Mouse (Mus musculus): ENCODE measurements around the gene Pnpla1. TPM values are rescaled to one million over a fixed set of nuclear protein-coding genes. Genes with fewer than 3 reads are reported as not detected.

Gene Pnpla1
- total RNA-seq, 2 experiments from 2014 or later, result 0.44 to 0.49 TPM

GRCm38 (mm10) chr17:28907959-28908358 lies 49.7 kb downstream of the Pnpla1 start:
- intact Hi-C loops (cut with DNase I), result no loop called here
- peak; percentile 73 to 84 for DNase-seq (ENCODE audit: low spot score in 2 of 2)

GRCm38 (mm10) chr17:28909252-28909941 lies 51.2 kb downstream of the Pnpla1 start:
- intact Hi-C loops (cut with DNase I), result no loop called here
- peak; percentile 40 to 54 for DNase-seq (ENCODE audit: low spot score in 2 of 2)

GRCm38 (mm10) chr17:28910139-28910538 lies 51.9 kb downstream of the Pnpla1 start:
- no peak for DNase-seq (ENCODE audit: low spot score in 2 of 2)
- intact Hi-C loops (cut with DNase I), result loop anchor here (5.0 kb wide), 1 partner anchor 33 kb away; no protein-coding TSS in a partner anchor

- intact Hi-C loops (cut with DNase I), result loop anchor here (5.0 kb wide), 1 partner anchor 36 kb away; no protein-coding TSS in a partner anchor
Measured at GRCm38 (mm10) chr17:28913200-28913599, 55.0 kb downstream of the Pnpla1 start.

GRCm38 (mm10) chr17:28913940-28914339 lies 55.7 kb downstream of the Pnpla1 start:
- DNase-seq (ENCODE audit: low spot score in 2 of 2), result no peak
- intact Hi-C loops (cut with DNase I), result loop anchor here (5.0 kb wide), 1 partner anchor 37 kb away; no protein-coding TSS in a partner anchor

More at GRCm38 (mm10) chr17:28913200-28913599, 55.0 kb downstream of the Pnpla1 start:
- DNase-seq (ENCODE audit: low spot score in 2 of 2), result no peak

GRCm38 (mm10) chr17:28915060-28915628 lies 56.9 kb downstream of the Pnpla1 start, which contains the start of gene 4930539E08Rik:
TSS of gene 4930539E08Rik (minus strand) at chr17:28915324.
- intact Hi-C loops (cut with DNase I), result no loop called here
- no peak for DNase-seq (ENCODE audit: low spot score in 2 of 2)

GRCm38 (mm10) chr17:28916520-28916919 lies 58.3 kb downstream of the Pnpla1 start:
- intact Hi-C loops (cut with DNase I), result no loop called here
- no peak for DNase-seq (ENCODE audit: low spot score in 2 of 2)

GRCm38 (mm10) chr17:28921086-28921485 lies 62.9 kb downstream of the Pnpla1 start:
- no peak for DNase-seq (ENCODE audit: low spot score in 2 of 2)
- intact Hi-C loops (cut with DNase I), result no loop called here

- DNase-seq (ENCODE audit: low spot score in 2 of 2), result no peak
- intact Hi-C loops (cut with DNase I), result no loop called here
Measured at GRCm38 (mm10) chr17:28922096-28922495, 63.9 kb downstream of the Pnpla1 start.

GRCm38 (mm10) chr17:28924957-28925595 lies 66.9 kb downstream of the Pnpla1 start:
- intact Hi-C loops (cut with DNase I), result loop anchor here (5.0 kb wide), 2 partner anchors 43 to 163 kb away; no protein-coding TSS in a partner anchor

GRCm38 (mm10) chr17:28926380-28926779 lies 68.2 kb downstream of the Pnpla1 start:
- DNase-seq (ENCODE audit: low spot score in 2 of 2), result peak; percentile 84 to 88
- intact Hi-C loops (cut with DNase I), result loop anchor here (2.0 to 5.0 kb wide), 3 partner anchors 44 to 164 kb away; no protein-coding TSS in a partner anchor

More at GRCm38 (mm10) chr17:28924957-28925595, 66.9 kb downstream of the Pnpla1 start:
- DNase-seq (ENCODE audit: low spot score in 2 of 2), result no peak

- DNase-seq (ENCODE audit: low spot score in 2 of 2), result peak; percentile 46 to 55
- intact Hi-C loops (cut with DNase I), result loop anchor here (2.0 to 5.0 kb wide), 3 partner anchors 45 to 165 kb away; no protein-coding TSS in a partner anchor
Measured at GRCm38 (mm10) chr17:28926866-28927635, 68.8 kb downstream of the Pnpla1 start.

GRCm38 (mm10) chr17:28928004-28928403 lies 69.8 kb downstream of the Pnpla1 start:
- no peak for DNase-seq (ENCODE audit: low spot score in 2 of 2)
- intact Hi-C loops (cut with DNase I), result loop anchor here (5.0 kb wide), 2 partner anchors 46 to 166 kb away; no protein-coding TSS in a partner anchor

GRCm38 (mm10) chr17:28929369-28929768 lies 71.2 kb downstream of the Pnpla1 start:
- intact Hi-C loops (cut with DNase I), result loop anchor here (5.0 kb wide), 2 partner anchors 47 to 167 kb away; no protein-coding TSS in a partner anchor

GRCm38 (mm10) chr17:28930392-28931074 lies 72.3 kb downstream of the Pnpla1 start:
- intact Hi-C loops (cut with DNase I), result no loop called here
- DNase-seq (ENCODE audit: low spot score in 2 of 2), result peak; percentile 64 to 71

More at GRCm38 (mm10) chr17:28929369-28929768, 71.2 kb downstream of the Pnpla1 start:
- DNase-seq (ENCODE audit: low spot score in 2 of 2), result no peak

- intact Hi-C loops (cut with DNase I), result no loop called here
- no peak for DNase-seq (ENCODE audit: low spot score in 2 of 2)
Measured at GRCm38 (mm10) chr17:28931436-28932211, 73.4 kb downstream of the Pnpla1 start.

- intact Hi-C loops (cut with DNase I), result no loop called here
- DNase-seq (ENCODE audit: low spot score in 2 of 2), result no peak
Measured at GRCm38 (mm10) chr17:28932274-28932673, 74.1 kb downstream of the Pnpla1 start.
